Mouse (Mus musculus): ENCODE measurements at regions not wholly inside any gene's neighbourhood (a gene's known extent, or its start where the extent isn't known, plus 50 kb on each side); places are given as distances from the start of the nearest gene placed in this dataset.

DNA sequence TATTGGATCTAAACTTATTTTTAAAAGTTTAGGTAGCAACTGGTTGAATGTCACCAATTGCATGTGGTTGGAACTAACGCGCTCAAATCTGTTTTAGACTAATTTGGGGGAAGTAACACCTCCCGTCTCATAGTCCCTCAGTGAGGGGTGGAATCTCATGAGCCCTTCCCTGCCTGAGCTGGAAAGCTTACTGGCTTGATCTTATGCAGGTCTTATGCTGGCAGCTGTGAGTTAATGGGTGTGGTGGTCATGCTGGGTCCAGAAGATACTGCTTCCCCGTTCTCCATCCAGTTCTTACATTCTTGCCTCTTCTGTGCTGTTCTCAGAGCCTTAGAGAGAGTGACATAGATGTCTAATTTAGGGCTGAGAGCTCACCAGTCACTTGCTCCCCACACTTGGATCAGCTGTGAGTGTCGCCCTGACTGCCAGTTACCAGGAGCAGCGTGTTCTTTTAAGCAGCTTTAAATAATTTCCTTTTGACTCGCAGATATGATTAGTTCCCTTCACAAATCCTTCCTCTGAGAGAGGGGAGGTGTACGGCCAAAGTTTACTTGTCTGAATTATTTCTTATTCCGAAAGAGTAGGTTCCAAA lies 128.4 kb upstream of the 1700012A03Rik start:
- TF ChIP-seq POLR2A (IDR thresholded peaks at IDR 0.05; ENCODE audit: insufficient read depth, low read depth, low read length), result no peak
- no peak for TF ChIP-seq CTCF (IDR thresholded peaks at IDR 0.05; ENCODE audit: insufficient read depth, low read depth, low read length)

Measured in olfactory bulb, adult 2 months (tissue).